Mouse (Mus musculus) monocyte, adult 59 days (primary cell): ENCODE data around the gene Tmcc2. TPM values are rescaled to one million over a fixed set of nuclear protein-coding genes. Genes with fewer than 3 reads are reported as not detected.

Experiments used
- total RNA-seq, 2 experiments: library from RNA; stranded (reverse); gene quantifications; one replicate each; pipeline ENCODE4 v1.2.4; 2023

Gene Tmcc2
- 10 to 100 TPM; 12.8 to 16.1 TPM for total RNA-seq

DNA sequence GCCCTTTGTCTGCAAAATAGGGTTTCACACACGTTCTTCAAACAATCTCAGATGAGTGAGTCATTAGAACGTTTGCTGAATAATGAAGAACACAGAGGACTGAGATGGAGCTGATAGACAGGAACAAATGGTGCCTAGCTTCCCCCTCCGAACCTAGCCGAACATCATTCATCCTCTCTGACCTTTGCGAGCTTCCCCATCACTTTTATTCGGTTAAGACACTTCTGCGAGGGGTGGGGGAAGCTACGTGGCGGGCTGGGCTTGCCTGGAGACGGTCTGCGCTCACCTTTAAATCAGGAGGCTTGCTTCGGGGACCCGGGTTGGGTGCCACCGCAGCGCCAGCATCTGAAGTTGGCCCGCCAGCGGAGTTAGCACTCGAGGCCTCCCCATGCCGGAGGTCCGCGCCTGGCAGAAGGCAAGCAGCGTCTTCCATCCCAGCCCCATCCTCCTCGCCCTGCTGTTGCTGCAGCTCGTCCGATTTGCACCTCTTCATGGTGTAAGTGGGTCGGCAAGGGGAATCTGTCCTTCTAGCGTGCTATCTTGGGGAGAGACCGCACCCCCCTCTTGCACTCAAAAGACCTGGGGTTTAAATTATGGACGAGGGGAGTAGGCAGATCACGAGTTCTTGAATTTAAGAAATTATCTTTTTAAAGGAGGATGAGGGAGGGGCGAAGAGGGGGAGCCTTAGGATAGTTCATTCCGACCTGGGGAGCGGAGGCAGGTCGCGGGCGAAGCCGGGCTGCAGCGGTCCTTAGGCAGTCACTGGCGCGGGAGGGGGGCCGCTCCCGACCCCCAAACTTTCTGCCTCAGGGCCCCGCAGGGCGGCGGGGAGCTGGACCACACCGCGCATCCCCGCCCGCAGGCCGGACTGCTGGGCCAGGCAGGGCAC is at the start of gene Tmcc2:
Gene Tmcc2 (minus strand): TSS at position 591 of the 889 bp plus-strand sequence.

DNA sequence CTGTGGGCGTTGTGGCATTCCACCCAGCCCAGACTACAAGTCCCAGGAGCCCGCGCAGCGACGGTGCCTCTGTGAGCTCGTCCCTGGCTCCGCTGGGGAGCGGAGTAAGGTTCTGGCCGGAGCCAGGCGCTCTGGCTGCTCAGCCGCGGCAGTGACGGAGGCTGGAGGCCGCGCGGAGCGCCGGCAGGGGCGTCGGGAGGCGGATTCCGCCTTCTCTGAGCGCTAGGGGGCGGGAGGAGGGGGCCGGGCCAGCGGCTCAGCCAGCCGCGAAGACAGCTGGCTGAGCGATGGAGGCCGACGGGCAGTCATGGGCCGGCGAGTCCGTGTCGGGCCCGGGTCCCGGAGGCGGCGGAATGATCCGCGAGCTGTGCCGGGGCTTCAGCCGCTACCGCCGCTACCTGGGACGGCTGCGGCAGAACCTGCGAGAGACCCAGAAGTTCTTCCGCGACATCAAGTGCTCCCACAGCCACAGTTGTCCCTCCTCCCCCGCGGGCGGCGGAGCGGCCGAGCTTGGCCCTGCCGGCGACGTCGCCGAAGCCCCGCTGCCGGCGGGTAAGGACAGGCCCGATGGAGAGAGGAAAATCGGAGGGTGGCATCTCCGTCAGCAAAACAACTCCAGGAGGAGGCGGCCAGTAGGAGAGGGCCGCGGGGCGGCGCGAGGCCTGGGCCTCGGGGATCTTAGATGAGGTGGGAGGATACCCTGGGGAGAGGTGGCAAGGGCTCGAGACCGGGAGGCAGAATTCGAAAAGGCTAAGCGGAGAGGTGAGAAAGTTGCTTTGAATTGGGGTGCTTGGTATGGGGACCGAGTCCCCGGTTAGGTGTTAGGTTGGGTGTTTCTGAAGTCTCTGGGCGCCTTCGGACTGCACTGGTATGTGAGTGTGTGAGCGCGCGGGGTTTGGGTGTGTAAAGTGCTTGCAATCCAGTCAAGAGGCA is 26.5 kb upstream of the Tmcc2 start, which contains the start of gene Dstyk:
Gene Dstyk (plus strand): TSS at position 237 of the 933 bp plus-strand sequence.

DNA sequence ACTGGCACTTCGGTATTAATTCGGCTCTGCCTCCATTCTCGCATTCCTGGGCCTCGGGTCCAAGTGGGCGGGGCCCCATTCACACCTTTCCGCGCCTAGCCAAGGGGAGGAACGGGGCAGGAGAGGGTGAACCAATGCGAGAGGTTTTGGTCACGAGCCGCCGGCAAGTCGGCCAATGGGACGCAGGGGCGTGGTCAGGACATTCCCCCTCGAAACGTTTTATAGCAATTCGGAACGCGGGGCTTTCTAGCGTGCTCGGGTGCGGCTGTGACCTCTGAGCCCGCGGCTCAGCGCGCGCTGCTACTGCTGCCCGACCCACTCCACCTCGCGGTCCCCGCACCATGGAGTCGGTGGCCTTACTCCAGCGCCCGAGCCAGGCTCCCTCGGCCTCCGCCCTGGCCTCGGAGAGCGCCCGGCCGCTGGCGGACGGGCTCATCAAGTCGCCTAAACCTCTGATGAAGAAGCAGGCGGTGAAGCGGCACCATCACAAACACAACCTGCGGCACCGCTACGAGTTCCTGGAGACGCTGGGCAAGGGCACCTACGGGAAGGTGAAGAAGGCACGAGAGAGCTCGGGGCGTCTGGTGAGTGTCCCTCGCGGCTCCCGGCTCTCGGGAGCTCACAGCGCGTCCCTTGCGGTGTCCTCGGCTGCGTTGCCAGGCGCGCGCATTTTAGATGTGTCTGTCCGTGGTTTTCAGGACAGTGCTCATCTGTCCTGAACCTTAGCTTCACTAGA is 75.0 kb downstream of the Tmcc2 start, which contains the start of gene Nuak2:
Gene Nuak2 (plus strand): TSS at position 238 of the 736 bp plus-strand sequence.

Other genes with a start within 250 kb of the Tmcc2 start
- not detected for gene Lemd1, start 199.8 kb downstream of the Tmcc2 start, total RNA-seq
- gene AC124108.1, start 199.8 kb downstream of the Tmcc2 start, total RNA-seq: not detected
- gene Gm10188, start 161.5 kb downstream of the Tmcc2 start, total RNA-seq: not detected
- not detected for gene Klhdc8a, start 92.7 kb downstream of the Tmcc2 start, total RNA-seq
- gene Nuak2, start 75.2 kb downstream of the Tmcc2 start, total RNA-seq: 100 to 1,000 TPM; 153 to 166 TPM
- 10 to 100 TPM; 47.2 to 55.3 TPM for gene Dstyk, start 26.3 kb upstream of the Tmcc2 start, total RNA-seq
- 10 to 100 TPM; 43.9 to 45.1 TPM for gene Rbbp5, start 86.1 kb upstream of the Tmcc2 start, total RNA-seq
- gene Tmem81, start 114.9 kb upstream of the Tmcc2 start, total RNA-seq: 1 to 10 TPM; 5.8 to 7.4 TPM
- not detected for gene Cntn2, start 152.0 kb upstream of the Tmcc2 start, total RNA-seq